Comparison of ENCODE assay signal across 31 mouse cellular contexts in the genomic region with DNA sequence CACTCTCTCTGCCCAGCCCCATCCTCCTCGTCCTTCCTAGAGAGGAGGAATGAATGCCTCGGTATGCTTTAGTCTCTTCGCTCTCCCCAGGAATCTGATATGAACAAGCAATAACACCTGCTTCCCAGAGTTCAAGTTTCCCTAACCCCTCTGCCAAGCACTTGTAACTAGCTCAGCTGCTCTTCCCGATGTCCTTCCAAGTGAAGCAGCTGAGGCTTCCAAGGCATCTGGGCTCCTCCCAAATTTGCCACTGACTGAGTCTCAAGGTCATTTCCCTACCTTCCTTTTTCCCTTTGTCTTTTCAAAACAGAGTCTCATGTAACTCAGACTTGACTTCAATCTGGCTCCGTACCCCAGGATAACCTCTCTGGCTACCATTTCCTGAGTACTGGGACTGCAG.
A peak's percentile ranks its signal among the peaks of the same experiment; 100 is the strongest.
DNase-seq lines count a peak whose midpoint lies in the region; ATAC-seq lines count a peak whose summit lies in the region.
"Had no signal": no experiment of that assay in that cellular context is flagged by ENCODE, and none has a peak within 500 bp of the region (broad histone marks: within the 10 kb centered on the region; RNA-seq: fewer than 3 reads in every experiment).

No protein-coding gene starts in this region.

- peaks cover 14% of the 10 kb centered on the region; the same call in 1 of the 2 replicates for H3K4me1 ChIP-seq in forebrain, embryonic 11.5 days (replicated peaks; ENCODE audit: control insufficient read depth, insufficient read depth, low read length)
- H3K4me1 ChIP-seq in forebrain, embryonic 13.5 days = peaks cover 35% of the 10 kb centered on the region
- H3K4me1 ChIP-seq in liver, embryonic 12.5 days = peaks cover 41% of the 10 kb centered on the region

- 66% methylated on average over 5 of the region's 5 CpGs for WGBS in forebrain, embryonic 11.5 days
- WGBS in forebrain, embryonic 13.5 days = 72% methylated on average over 5 of the region's 5 CpGs
- WGBS in liver, embryonic 12.5 days (ENCODE audit: insufficient replicate concordance) = 72% methylated on average over 5 of the region's 5 CpGs

- H3K4me2 ChIP-seq in forebrain, embryonic 11.5 days (ENCODE audit: low read depth, low read length, severe bottlenecking) = no peak overlapping the region
- H3K4me2 ChIP-seq in forebrain, embryonic 13.5 days = no peak overlapping the region
- no peak overlapping the region for H3K4me2 ChIP-seq in liver, embryonic 12.5 days
- H3K4me2 ChIP-seq: forebrain, embryonic 15.5 days; hindbrain, embryonic 15.5 days; kidney, embryonic 15.5 days; limb, embryonic 13.5 days; liver, embryonic 13.5 days; midbrain, embryonic 12.5 days; neural tube, embryonic 13.5 days had no signal

- H3K27me3 ChIP-seq in forebrain, embryonic 11.5 days (ENCODE audit: control insufficient read depth, insufficient read depth, low read length) = no peaks in the 10 kb centered on the region
- no peaks in the 10 kb centered on the region for H3K27me3 ChIP-seq in forebrain, embryonic 13.5 days
- no peaks in the 10 kb centered on the region for H3K27me3 ChIP-seq in liver, embryonic 12.5 days (replicated peaks)
- H3K27me3 ChIP-seq: forebrain, embryonic 15.5 days; hindbrain, embryonic 15.5 days; kidney, embryonic 15.5 days; limb, embryonic 13.5 days; liver, embryonic 13.5 days; megakaryocyte, embryonic 14.5 days; midbrain, embryonic 12.5 days; neural tube, embryonic 13.5 days had no signal

- H3K9me3 ChIP-seq in forebrain, embryonic 11.5 days (ENCODE audit: control insufficient read depth, low read length) = no peaks in the 10 kb centered on the region
- no peaks in the 10 kb centered on the region for H3K9me3 ChIP-seq in forebrain, embryonic 13.5 days (replicated peaks)
- no peaks in the 10 kb centered on the region for H3K9me3 ChIP-seq in liver, embryonic 12.5 days (replicated peaks)
- H3K9me3 ChIP-seq: forebrain, embryonic 15.5 days; hindbrain, embryonic 10.5 days; hindbrain, embryonic 15.5 days; kidney, embryonic 15.5 days; limb, embryonic 13.5 days; liver, embryonic 13.5 days; midbrain, embryonic 12.5 days had no signal

- peak; percentile 24 for DNase-seq in forebrain, embryonic 11.5 days (ENCODE audit: low spot score)
- peak; percentile 91 for DNase-seq in heart, adult 11 months
- DNase-seq in heart, adult 9 months (ENCODE audit: low spot score in 2 of 2) = no peak
- DNase-seq in ES-CJ7 (ENCODE audit: low read depth, low spot score) (peak; percentile 73), ZHBTc4 (ENCODE audit: low read depth, low spot score) (peak; percentile 79)
- DNase-seq in ovary, postnatal 36 days (ENCODE audit: low spot score) = no peak
- DNase-seq: cerebellum, adult 11-12 months; cerebellum, adult 9-11 months; heart, postnatal 14 days; kidney, adult 11 months; kidney, postnatal 36 days; liver, embryonic 13.5 days; lung, adult 18-20 months; lung, postnatal 4 days; retina, postnatal 1 day; right cerebral cortex, postnatal 14 days; thymus, postnatal 25 days had no signal

- no peak for ATAC-seq in forebrain, embryonic 11.5 days (replicated peaks; ENCODE audit: low FRiP score)
- ATAC-seq in forebrain, embryonic 13.5 days = no peak
- ATAC-seq in liver, embryonic 12.5 days = no peak
- ATAC-seq: forebrain, embryonic 15.5 days; inflammation-experienced regulatory T-cells, adult 6 months; lung, postnatal 0 days had no signal

- H3K27ac ChIP-seq in forebrain, embryonic 11.5 days (ENCODE audit: low read depth, low read length) = no peak overlapping the region
- H3K27ac ChIP-seq in forebrain, embryonic 13.5 days = no peak overlapping the region
- no peak overlapping the region; the same call in 1 of the 2 replicates for H3K27ac ChIP-seq in liver, embryonic 12.5 days
- H3K27ac ChIP-seq: forebrain, embryonic 15.5 days; hindbrain, embryonic 10.5 days; hindbrain, embryonic 15.5 days; kidney, embryonic 15.5 days; layer of hippocampus, adult 2 months; left cerebral cortex, adult 2 months; limb, embryonic 13.5 days; liver, embryonic 13.5 days; midbrain, embryonic 12.5 days; neural tube, embryonic 13.5 days had no signal

- no peaks in the 10 kb centered on the region for H3K36me3 ChIP-seq in forebrain, embryonic 11.5 days (ENCODE audit: control insufficient read depth, insufficient read depth, low read length)
- H3K36me3 ChIP-seq in forebrain, embryonic 13.5 days (ENCODE audit: poor library complexity, severe bottlenecking) = no peaks in the 10 kb centered on the region
- peaks cover 26% of the 10 kb centered on the region for H3K36me3 ChIP-seq in liver, embryonic 12.5 days
- H3K36me3 ChIP-seq: forebrain, embryonic 15.5 days; hindbrain, embryonic 10.5 days; hindbrain, embryonic 15.5 days; kidney, embryonic 15.5 days; midbrain, embryonic 12.5 days; neural tube, embryonic 13.5 days had no signal

- no peak overlapping the region for H3K4me3 ChIP-seq in forebrain, embryonic 11.5 days (ENCODE audit: low read depth, low read length)
- H3K4me3 ChIP-seq in forebrain, embryonic 13.5 days = no peak overlapping the region
- H3K4me3 ChIP-seq in liver, embryonic 12.5 days = no peak overlapping the region
- H3K4me3 ChIP-seq: forebrain, embryonic 15.5 days; hindbrain, embryonic 10.5 days; hindbrain, embryonic 15.5 days; kidney, embryonic 15.5 days; layer of hippocampus, adult 2 months; left cerebral cortex, adult 2 months; limb, embryonic 13.5 days; liver, embryonic 13.5 days; megakaryocyte, embryonic 14.5 days; midbrain, embryonic 12.5 days; neural tube, embryonic 13.5 days had no signal

- H3K9ac ChIP-seq in forebrain, embryonic 11.5 days (ENCODE audit: low read length) = no peak overlapping the region
- no peak overlapping the region for H3K9ac ChIP-seq in forebrain, embryonic 13.5 days
- no peak overlapping the region for H3K9ac ChIP-seq in liver, embryonic 12.5 days
- H3K9ac ChIP-seq: forebrain, embryonic 15.5 days; hindbrain, embryonic 15.5 days; kidney, embryonic 15.5 days; limb, embryonic 13.5 days; liver, embryonic 13.5 days; midbrain, embryonic 12.5 days; neural tube, embryonic 13.5 days had no signal

Comparison
In these comparisons a context has a peak if more than half of its experiments do, and no peak if none do; other contexts are left out.
1. DNase-seq: peak in forebrain, embryonic 11.5 days (single experiment), heart, adult 11 months (single experiment), ES-CJ7 (single experiment) and ZHBTc4 (single experiment); none in heart, adult 9 months (0 of 2) and ovary, postnatal 36 days (single experiment).